14 mouse cellular contexts compared by ENCODE assay signal in the genomic region with DNA sequence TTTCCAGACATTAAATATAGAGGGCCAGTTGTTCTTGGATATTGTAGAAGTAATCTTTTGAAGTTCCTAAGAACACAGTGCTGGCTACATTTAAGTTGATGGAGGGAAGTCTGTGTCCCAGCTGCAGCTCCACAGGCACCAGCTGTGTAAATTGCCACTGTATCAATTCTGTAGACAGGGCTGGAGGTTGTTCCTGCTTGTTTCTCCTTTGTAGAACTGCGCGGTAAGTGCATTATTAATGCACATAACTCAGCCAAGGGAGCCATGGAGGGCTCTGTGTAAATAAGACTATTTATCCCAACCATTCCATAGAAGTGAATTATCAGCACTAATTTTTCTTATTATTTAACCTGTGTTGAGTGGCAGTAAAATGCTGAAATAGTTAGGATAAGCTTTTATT.
"Had no signal": no experiment of that assay in that cellular context is flagged by ENCODE, and none has a peak within 500 bp of the region (broad histone marks: within the 10 kb centered on the region; RNA-seq: fewer than 3 reads in every experiment).

No protein-coding gene starts in this region.

- H3K9ac ChIP-seq: kidney, embryonic 15.5 days; limb, embryonic 13.5 days; liver, embryonic 14.5 days; neural tube, embryonic 13.5 days had no signal

- H3K36me3 ChIP-seq: kidney, embryonic 15.5 days; limb, embryonic 13.5 days; neural tube, embryonic 13.5 days had no signal

- ATAC-seq: intestine, embryonic 16.5 days had no signal

- H3K27ac ChIP-seq: kidney, embryonic 15.5 days; limb, embryonic 13.5 days; liver, embryonic 14.5 days; neural tube, embryonic 13.5 days had no signal

- H3K4me2 ChIP-seq: kidney, embryonic 15.5 days; limb, embryonic 13.5 days; neural tube, embryonic 13.5 days had no signal

- H3K27me3 ChIP-seq: kidney, embryonic 15.5 days; limb, embryonic 13.5 days; neural tube, embryonic 13.5 days had no signal

- H3K9me3 ChIP-seq: kidney, embryonic 15.5 days; limb, embryonic 13.5 days; neural tube, embryonic 13.5 days had no signal

- DNase-seq: kidney, adult 2 months; kidney, postnatal 14 days; left cerebral cortex, postnatal 4 days; lung, adult 18-20 months; retina, postnatal 1 day; right cerebral cortex, postnatal 4 days; spleen, adult 18-20 months; thymus, adult 18-20 months; thymus, postnatal 25 days had no signal

- H3K4me3 ChIP-seq: kidney, embryonic 15.5 days; limb, embryonic 13.5 days; neural tube, embryonic 13.5 days had no signal

- H3K4me1 ChIP-seq: kidney, embryonic 15.5 days; limb, embryonic 13.5 days; neural tube, embryonic 13.5 days had no signal
